Mouse (Mus musculus) spleen, postnatal 4 days (tissue): ENCODE measurements at regions not wholly inside any gene's neighbourhood (a gene's known extent, or its start where the extent isn't known, plus 50 kb on each side); places are given as distances from the start of the nearest gene placed in this dataset.

Source experiments
- DNase-seq, 2 experiments: peaks; one replicate each; pipeline ENCODE4 v3.0.0; 2022; ENCODE audit warnings: low spot score in 2 of 2

DNA sequence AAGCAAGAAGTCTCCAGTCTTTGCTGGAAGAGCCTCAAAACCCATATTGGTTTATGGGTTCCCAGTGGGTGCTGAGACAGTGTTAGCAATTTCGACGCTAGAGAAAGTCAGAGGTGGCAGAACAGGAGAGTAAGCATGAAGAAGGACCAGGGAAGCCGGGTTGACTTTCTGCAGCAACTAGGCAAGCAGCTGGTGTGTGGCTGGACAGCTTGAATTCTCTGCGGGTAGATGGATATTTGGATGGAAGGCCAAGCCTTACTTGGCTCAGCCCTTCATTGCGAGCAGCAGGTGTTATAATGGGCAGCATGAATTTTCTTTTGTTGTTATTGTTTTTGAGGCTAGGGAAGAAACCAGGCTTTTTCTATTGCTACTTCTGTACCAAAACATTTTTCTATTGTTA is 362.7 kb upstream of the Satb1 start:
- no peak for DNase-seq

DNA sequence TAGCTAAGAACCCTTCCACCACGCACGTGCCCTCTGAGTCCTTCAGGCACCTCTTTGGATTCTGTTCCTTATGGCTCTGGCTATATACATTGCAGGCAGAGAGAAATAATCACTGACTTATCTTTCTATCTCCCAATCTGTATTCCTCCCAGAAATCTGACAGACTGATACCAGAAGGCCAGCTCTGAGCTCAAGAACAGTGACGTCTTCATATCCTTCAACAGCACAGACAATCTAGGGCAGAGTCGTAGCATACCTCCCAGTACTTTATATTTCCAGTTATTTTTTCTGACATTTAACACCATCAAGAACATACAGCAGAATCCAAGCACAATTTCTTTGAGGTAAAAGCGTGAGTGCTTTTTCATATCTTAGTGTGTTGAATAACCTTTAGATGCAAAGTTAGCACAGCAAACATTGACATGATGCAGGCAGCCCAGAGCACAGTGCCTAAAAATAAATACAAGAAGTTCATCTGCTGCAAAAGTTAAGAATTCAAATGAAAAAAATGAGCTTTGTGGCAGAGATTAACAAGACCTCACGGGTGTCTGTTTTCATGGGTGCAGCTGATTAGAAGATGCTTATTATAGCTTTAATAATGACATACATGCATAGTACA is 358.1 kb upstream of the Satb1 start:
- DNase-seq: no peak

DNA sequence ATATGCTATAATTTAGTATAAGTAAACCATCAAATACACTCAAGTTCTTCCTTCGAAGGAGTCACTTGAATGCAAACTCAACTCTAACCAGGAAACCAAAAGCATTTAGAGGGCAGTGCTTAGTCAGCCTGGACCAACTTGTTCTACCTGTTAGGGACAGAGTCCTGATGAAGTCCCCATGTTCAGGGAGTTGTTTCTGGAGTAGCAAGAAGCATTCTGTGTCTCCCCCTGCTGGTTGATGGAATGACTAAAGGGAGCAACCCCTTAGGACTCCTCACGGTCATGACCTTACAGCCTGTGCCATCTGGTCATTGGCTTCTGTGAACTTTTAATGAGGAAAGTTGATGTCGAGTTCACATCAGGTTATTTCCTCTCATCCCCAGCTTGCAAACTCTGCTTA is 349.6 kb upstream of the Satb1 start:
- peak; percentile 55 to 73 for DNase-seq

DNA sequence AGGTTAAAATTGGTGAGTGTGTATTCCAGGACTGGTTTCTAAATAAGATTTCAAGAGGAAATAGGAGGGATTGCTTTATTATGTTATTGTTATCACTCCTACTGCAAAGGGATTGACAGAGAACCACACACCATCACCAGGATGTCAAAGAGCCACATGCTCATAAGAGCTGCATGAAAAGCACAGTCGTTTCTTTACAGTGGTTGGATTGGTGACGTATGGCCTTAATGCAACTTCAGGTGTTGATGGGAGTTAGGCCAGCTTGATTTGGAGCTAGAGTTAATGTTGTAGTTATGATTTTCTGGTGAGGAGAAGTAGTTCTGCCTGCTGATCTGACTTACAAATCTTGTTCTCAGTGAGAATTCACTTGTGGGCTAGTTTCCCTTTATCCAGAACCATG is 344.9 kb upstream of the Satb1 start:
- no peak for DNase-seq

DNA sequence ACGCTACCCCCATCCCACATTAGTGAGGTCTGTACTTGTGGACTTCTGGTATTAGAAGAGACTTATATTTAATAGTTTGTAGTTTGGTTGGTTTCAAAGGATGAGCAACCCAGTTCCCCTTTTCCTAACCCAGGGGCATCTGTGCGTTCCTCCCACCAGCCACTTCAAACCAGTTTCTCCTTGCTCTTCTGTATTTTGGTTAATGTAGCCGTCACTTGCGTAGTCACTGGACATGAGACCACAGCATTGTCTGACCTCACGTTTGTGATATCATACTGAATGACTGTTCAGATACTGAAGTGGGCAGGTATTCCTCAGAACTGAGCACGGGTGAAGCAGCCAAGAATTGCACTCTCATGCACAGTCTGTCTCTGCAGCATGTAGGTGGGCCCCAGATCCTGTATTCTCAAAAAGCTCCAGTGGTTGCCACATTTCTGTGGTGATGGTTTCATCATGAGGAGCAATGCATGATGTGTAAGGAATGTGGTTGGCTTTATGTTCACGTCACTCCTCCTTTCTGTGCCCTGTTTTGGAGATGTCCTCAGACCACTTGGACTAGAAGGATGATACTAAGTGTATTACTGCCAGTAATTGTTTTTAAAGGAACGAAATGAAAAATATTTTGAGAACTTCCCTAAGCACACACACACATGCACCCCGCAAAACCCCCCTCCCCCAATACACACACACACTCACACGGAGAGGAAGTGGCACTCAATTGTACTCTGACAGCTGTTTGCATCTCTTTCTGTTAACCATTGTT is 335.2 kb upstream of the Satb1 start:
- no peak for DNase-seq

DNA sequence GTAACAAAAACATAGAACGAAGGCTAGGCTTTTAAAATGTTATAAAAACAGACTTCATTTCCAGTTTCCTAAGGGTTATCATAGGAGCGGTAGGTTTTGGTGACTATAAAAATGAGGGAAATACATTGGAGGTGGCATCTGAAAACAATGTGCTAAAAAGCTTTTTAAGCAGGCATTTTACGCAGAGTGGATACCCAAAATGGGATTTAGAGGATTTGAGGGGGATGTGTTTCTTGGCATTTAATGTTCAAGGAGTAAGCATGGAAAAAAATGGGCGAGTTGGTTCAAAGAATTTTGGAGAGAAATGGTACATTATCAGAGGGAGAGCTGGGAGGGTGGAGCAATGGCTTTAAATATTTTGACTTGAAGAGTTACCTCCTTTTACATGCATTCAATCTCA is 334.6 kb upstream of the Satb1 start:
- no peak for DNase-seq

DNA sequence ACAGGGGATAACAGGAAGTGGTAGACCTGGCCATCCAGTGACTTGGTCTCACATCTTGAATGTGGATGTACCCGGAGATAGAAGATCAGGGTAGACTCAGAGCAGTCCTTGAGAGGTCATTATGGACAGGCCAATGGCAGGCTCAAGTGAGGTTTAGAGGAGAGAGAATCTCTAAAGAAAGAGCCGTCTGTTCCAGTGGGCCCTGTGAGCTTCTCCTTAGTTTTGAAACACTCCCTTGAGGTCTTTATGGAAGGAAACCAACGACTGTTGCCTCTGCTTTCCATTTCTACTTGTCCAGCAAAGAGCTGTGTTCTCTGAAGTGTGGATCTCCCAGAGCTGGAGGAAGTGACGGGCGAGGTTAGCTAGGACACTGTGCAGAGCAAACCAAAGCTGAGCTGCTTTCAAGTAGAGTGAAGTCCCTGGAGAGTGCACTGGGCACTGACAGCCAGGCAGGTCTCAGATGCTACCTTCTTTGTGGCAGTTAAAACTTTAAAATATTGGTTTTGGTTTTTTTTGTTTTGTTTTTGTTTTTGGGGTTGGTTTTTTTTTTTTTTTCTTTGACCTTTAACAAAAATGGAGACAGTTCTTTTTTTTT is 332.9 kb upstream of the Satb1 start:
- no peak for DNase-seq

DNA sequence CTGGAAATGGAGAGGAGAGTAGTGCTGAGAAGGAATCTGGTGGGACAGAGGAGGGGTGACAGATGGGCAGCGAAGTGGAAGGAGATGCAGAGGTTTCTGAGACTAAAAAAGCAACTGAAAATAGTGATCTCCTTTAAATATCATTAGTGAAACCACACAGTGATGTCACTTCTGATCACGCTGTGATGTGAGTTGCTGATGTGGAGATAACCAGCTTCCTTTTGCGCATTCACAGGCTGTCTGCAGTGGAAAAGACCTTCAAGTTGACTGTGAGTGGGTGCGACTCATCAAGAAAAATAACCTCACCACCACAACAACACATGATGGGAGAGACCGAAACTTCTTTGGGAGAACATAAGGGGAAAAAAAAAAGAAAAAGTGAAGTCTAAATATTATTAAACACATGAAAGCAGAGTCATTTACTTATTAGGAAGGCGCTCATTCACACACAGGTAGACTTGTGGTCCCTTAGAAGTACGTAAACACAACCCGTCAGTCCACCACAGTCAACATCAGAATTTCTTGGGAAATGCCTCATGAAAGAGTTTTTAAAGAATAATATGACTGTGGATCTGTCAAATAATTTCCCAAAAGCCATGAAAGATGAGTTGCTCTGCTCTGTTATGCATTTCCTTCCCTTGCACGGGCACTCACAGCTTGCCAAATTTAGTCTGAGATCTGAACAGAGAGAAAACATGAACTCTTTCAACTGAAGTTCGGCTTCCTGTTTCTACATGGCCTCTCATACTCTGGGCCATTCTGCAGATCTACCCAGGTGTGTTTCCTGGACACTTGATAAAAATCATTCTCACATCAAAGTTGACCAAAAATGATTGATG is 329.7 kb upstream of the Satb1 start:
- peak in 1 of 2 experiments; percentile 19 for DNase-seq

DNA sequence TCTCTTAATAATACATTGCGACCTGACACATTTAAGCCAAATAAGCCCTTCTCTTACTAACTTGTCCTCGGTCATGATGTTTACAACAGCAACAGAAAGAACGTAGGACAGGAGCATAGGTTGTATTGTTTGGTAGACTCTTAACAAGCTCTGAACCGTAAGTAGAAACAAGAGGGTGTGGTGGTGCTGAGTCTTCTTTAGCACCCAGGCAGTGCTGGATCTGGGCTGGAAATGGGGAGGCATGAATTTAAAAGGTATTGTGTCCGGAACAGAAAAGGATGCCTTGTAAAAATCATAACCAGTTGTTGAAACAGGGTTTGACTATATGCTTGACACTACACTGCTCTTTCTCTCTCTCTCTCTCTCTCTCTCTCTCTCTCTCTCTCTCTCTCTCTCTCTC is 317.4 kb upstream of the Satb1 start:
- no peak for DNase-seq

DNA sequence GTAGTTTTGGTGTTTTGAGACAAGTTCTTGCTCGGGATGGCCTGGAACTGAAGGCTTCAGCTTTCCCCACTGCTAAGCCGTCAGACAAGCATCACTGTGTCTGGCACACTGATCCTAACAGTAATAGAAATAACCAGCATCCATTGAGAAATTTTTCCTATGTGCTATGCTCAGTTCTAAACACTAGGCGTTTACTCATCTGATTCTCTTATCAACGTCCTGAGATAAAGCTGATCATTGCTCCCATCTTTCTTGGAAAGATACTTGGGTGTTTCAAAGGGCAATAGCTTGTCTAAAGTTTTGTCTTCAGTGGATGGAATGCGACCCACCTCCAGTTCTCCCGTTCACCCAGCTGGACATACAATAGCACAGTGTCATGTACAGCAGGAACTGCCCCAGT is 316.7 kb upstream of the Satb1 start:
- DNase-seq: no peak

DNA sequence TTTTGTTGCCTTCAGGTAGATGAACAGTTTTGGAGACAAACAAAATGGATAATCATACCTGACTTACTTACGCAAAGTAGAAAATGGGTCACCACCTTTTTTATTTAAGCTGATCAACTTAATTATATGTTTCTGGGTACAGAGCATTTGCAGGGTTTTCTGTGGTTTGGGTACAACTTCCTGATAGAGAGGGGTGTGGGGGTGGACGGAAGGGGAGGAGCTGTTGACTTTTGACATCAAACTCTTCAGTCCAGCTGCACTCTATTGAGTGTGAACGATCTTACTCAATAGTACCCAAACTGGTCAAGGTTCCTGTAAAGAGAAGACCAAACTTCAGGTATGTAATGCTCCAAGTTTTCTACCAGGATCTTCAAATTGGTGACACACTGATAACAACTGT is 316.0 kb upstream of the Satb1 start:
- no peak for DNase-seq

DNA sequence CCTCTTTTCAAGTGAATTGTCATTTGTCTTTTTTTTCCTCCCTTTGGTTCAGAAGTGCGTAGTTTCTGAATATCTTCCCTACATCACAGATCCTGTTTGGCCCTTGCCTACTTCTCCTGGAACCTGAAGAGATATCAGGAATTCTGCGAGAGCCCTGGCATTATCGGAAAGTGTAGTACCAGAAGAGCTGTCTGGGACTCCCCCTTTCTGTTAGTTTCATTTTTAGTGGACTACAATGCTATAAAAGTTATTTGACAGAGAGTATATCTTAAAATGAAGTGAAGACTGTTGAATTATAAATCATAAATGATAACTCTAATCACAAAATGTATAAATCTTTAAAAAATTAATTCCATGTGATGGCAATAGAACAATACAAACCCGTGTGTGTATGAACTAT is 270.8 kb upstream of the Satb1 start:
- DNase-seq: peak in 1 of 2 experiments; percentile 5

DNA sequence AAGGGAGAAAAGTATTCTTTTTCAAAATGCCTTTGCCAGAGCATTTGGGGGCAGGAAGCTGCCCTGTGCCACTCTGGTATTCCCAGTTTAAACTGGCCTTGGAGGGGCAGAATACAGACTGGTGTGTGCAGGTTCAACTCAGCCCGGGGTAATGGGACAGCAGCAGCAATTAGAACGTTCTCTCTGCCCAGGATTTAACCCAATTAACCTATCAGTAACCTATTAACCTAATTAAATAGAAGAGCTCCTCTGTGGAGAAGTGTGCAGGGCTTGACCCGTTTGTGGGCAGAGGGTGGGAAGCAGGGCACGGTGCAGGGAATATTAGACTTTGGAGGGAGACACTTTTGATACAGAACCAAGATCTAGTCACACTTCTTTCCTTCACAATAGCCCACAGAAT is 252.7 kb upstream of the Satb1 start:
- DNase-seq: no peak

DNA sequence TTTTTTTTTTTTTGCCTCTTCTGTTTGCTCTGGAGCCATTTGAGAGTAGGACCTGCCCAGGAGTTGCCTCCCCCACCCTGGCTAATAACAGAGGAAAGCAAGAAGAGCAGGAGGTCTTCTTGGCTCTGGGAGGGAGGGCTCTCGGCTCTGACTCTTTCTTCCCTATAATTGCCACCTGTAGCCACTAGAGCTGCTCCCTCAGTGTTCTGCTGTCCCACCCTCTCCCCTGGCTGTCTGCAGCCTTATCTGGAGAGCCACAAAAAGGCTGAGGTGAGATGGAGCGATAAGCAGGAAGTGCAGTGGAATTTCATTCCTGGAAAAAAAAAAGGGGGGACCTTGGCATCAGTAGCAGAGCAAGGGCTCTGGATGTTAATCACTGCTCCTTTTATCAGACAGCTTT is 251.4 kb upstream of the Satb1 start:
- DNase-seq: no peak

DNA sequence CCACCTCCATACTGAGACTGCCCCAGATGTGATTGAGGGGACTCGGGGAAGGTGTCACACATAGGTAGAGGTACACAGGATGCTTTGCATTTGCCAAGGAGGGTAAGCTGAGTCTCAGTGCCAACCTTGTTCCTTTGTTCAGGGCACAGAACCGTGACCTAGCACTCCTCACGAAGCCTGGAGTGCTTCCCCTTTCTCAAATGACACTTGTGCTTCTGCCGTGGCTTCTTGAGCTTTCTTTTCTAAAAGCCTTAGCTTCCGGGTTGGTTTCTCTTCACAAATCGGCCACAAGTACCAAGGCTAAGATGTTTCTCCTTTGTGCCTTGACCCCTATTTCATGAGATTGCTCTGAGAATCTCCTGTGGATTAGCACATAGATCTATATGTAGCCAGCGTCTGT is 246.2 kb upstream of the Satb1 start:
- DNase-seq: peak in 1 of 2 experiments; percentile 13

DNA sequence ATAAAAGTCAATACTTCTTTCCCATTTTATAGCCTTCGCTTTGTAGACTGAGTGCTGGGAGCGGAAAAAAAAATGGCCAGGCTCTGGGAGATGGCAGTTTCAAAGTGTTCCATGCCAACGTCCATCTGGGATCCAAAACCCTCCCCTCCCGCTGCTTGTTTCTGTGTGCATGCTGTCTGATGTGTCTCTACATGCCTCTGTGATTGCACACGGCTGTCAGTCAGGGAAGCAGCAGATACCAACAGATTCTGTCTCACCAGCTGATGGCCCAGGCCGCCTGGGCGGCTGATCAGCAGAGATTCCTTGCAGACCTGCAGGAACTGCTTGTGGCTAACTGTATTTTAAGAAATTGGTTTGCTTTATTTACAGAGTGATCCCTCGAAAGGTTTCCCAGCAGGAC is 245.4 kb upstream of the Satb1 start:
- DNase-seq: no peak

DNA sequence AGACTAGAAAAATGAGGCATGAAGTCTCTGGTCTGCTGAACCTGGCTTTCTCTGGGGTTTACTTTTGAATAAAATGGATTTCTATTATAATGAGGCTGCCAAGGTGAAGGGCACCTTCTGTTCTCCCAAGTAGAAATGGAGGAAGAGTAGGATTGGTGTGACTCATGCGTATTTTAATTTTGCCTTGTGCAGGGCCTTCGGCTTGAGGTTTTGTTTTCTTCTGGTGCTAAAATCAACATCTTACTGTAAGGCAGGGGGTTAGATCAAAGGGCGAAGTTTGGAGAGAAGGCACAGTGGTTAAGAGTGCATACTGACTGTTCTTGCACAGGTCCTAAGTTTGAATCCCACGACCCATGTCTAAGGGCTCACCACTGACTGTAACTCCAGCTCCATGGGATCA is 244.9 kb upstream of the Satb1 start:
- no peak for DNase-seq

DNA sequence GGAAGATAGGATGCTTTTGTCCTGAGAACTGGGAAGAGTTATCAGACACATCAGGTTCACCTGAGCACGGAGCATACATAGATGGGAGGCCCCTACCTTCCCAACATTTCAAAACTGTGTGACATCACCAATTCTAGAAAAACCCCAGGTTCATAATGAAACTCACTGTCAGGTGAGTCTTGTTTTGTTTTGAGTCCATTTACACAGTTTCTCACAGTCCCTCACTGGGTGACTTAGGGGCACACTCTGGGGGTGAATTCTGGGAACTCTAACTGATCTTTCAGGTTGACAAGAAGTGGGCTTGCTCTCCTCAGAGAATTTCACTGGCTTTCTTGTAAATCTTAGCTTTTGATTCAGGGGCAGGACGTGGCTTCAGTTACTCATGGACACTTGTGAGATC is 243.7 kb upstream of the Satb1 start:
- no peak for DNase-seq

DNA sequence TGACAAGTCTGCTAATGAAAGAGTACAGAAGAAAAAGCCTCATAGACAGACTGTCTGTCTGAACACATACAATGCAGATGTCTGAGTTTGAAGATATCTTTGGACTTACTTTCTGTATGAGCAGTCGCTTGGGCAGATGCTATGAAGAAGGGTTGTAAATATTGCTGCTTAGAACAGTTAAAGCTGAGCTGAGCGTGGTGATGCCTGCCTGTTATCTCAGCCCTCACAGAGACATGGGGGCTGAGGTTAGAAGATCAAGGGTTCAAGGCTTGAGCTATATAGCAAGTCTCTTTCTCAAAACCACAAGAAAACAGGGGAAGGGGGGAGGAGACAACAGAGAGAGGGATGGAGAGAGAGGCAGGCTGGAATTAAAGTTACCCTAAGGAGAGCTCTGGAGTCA is 234.6 kb upstream of the Satb1 start:
- no peak for DNase-seq

DNA sequence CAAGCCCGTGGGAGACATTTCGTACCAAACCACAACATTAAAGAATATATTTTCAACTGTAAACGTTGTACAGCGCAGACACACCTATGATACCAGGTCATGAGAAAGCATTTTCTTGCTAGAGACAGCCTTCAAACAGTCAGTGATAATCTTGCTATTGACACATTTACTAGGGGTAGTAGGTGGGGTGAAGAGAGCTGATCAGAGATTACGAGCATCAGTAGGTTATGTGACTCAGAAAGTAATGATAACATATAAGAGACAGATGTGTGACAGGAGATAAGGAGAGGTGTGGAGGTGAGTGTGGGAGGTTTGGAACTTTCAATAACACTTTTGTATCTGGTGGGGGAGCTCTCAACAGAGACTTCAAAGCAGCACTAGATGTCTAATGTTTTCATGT is 231.5 kb upstream of the Satb1 start:
- DNase-seq: no peak

DNA sequence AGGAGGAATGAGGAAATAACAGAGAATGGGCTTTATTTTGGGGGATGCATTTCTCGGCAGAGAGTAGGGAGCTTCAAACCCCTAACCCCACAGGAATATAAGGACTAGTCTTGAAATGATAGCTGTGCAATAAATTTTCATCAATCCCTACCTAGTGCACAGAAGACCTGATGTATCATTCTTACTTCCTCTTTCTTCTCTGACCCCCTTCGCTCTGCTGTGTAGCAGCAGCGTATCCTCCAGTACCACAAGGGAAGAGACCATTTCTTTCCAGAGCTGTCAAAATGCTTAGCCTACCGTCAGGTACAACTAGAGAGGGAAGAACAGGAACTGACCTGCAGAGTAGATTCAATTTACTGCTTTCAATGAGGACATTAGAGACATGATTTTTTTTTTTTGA is 230.0 kb upstream of the Satb1 start:
- no peak for DNase-seq

DNA sequence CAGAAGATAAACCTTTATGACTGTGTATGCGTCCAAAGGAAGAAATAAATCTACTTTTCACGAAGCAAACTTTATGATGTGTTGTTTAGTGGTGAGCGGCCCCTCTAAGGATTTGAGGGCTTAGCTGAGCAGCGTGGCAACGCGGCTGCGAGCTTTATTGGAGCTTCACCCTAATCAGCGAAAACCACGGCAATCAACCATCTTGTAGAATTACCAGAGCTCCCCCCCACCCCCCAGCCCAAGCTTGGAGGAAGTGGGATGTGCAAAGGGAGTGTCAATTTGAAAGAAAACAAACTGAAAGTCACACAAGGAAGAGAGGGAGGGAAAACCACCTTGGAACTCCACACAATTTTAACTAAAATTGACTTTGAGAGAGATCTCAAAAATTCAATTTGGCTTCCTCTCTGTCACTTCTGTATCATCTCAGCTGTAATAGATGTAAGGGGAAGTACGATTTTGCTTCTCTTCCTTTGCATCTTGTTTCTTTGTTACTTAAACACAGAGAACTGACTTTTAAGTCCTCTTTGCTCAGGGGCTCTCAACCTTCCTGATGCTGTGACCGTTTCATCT is 229.1 kb upstream of the Satb1 start:
- no peak for DNase-seq
